Mouse (Mus musculus) midbrain, embryonic 13.5 days (tissue): ENCODE results near the gene Pde4a. TPM values are rescaled to one million over a fixed set of nuclear protein-coding genes. Genes with fewer than 3 reads are reported as not detected.
"Not testable (repeated sequence)": the region's sequence is repeated elsewhere in the genome, so short reads cannot be mapped to it uniquely, and the experiment has no call there.

ENCODE experiments used
- ATAC-seq: fragments of 200-750 bp; cut with Nextera tagmentation; 2 replicates; pipeline ENCODE4 v1.8.0; 2017; ENCODE audit warnings: mild to moderate bottlenecking, moderate TSS enrichment, moderate library complexity
- H3K27ac ChIP-seq: fragments of 300-500 bp; sonication (generic); 2 replicates; pipeline ENCODE4 v1.5.1; 2015; ENCODE audit warnings: inconsistent platforms, mild to moderate bottlenecking, moderate library complexity
- H3K27me3 ChIP-seq: fragments of 300-500 bp; sonication (generic); 2 replicates; pipeline ENCODE4 v1.6.1; 2015; ENCODE audit warnings: mild to moderate bottlenecking, inconsistent platforms
- H3K36me3 ChIP-seq: fragments of 300-500 bp; sonication (generic); 2 replicates; pipeline ENCODE4 v1.6.1; 2015; ENCODE audit warnings: mild to moderate bottlenecking, inconsistent platforms
- H3K4me1 ChIP-seq: fragments of 300-500 bp; sonication (generic); replicated peaks from 2 replicates; pipeline ENCODE4 v1.6.1; 2015; ENCODE audit warnings: inconsistent platforms
- H3K4me2 ChIP-seq: fragments of 300-500 bp; sonication (generic); replicated peaks from 2 replicates; pipeline ENCODE4 v1.6.1; 2015; ENCODE audit warnings: moderate library complexity, mild to moderate bottlenecking, inconsistent platforms
- H3K4me3 ChIP-seq: fragments of 300-500 bp; sonication (generic); replicated peaks from 2 replicates; pipeline ENCODE4 v1.5.1; 2015; ENCODE audit warnings: mild to moderate bottlenecking, inconsistent platforms
- H3K9ac ChIP-seq: fragments of 300-500 bp; sonication (generic); replicated peaks from 2 replicates; pipeline ENCODE4 v1.6.1; 2015; ENCODE audit warnings: mild to moderate bottlenecking, inconsistent platforms
- H3K9me3 ChIP-seq: fragments of 300-500 bp; sonication (generic); 2 replicates; pipeline ENCODE4 v1.6.1; 2016; ENCODE audit warnings: mild to moderate bottlenecking, inconsistent platforms
- WGBS: fragments of 180-500 bp; shearing (Covaris S2); methylation state at CpG from one replicate; pipeline ENCODE4 v1.1.7; 2015; 5-methylcytosine and 5-hydroxymethylcytosine counted together
- polyA plus RNA-seq: library from polyadenylated mRNA; unstranded; fragments of >200 nt; fragmentation: Nextera tagmentation; extraction: Ambion mirVana; gene quantifications from 2 replicates; pipeline ENCODE4 v1.2.1, GENCODE M21; 2015

Gene Pde4a
- polyA plus RNA-seq, 1 experiment from 2014 or later = 20.2 TPM

- Histone ChIP-seq H3K4me1 (peaks cover 2% of the 10 kb centered on the region; the same call in 1 of the 2 replicates), H3K27me3 (peaks cover 2% of the 10 kb centered on the region; the same call in 1 of the 2 replicates), H3K27ac (no peak overlapping the region), H3K9ac (no peak overlapping the region), H3K9me3 (no peaks in the 10 kb centered on the region), H3K36me3 (no peaks in the 10 kb centered on the region), H3K4me2 (no peak overlapping the region), H3K4me3 (no peak overlapping the region)
- no peak for ATAC-seq
- 74% methylated on average over 3 of the region's 3 CpGs for WGBS
Observed at GRCm38 (mm10) chr9:21190670-21191069, 25.2 kb downstream of the Pde4a start.

- Histone ChIP-seq H3K27ac (no peak overlapping the region), H3K4me1 (peaks cover 32% of the 10 kb centered on the region), H3K27me3 (no peaks in the 10 kb centered on the region), H3K9ac (no peak overlapping the region), H3K36me3 (no peaks in the 10 kb centered on the region), H3K4me2 (no peak overlapping the region), H3K4me3 (no peak overlapping the region), H3K9me3 (no peaks in the 10 kb centered on the region)
- 87% methylated on average over 3 of the region's 3 CpGs for WGBS
- no peak for ATAC-seq
Observed at GRCm38 (mm10) chr9:21193786-21194185, 28.3 kb downstream of the Pde4a start.

GRCm38 (mm10) chr9:21194787-21195493 lies 29.4 kb downstream of the Pde4a start:
- 87% methylated on average over 4 of the region's 4 CpGs for WGBS
- Histone ChIP-seq H3K4me2 (no peak overlapping the region), H3K36me3 (no peaks in the 10 kb centered on the region; the same call in 1 of the 2 replicates), H3K9me3 (no peaks in the 10 kb centered on the region), H3K27me3 (no peaks in the 10 kb centered on the region), H3K9ac (no peak overlapping the region), H3K4me3 (no peak overlapping the region), H3K4me1 (peaks cover 33% of the 10 kb centered on the region), H3K27ac (no peak overlapping the region)
- no peak for ATAC-seq

- 0 out of 2 replicates have a peak overlapping the region, but pooled peaks have one; percentile 67 for H3K4me3 ChIP-seq
- H3K27me3 ChIP-seq, H3K9me3 ChIP-seq, H3K9ac ChIP-seq, H3K36me3 ChIP-seq, H3K27ac ChIP-seq: not testable (repeated sequence)
- ATAC-seq = peak; percentile 18
- 51% methylated on average over 7 of the region's 7 CpGs for WGBS
- peak overlapping the region; percentile 88; the same call in 1 of the 2 replicates for H3K4me2 ChIP-seq
- H3K4me1 ChIP-seq = peaks cover 33% of the 10 kb centered on the region
Observed at GRCm38 (mm10) chr9:21195736-21196505, 30.4 kb downstream of the Pde4a start.

- H3K4me3 ChIP-seq = peak overlapping the region; percentile 67
- ATAC-seq = peak; percentile 84
- H3K27me3 ChIP-seq = no peaks in the 10 kb centered on the region
- peak overlapping the region; percentile 85 for H3K9ac ChIP-seq
- 15% methylated on average over 19 of the region's 19 CpGs for WGBS
- peak overlapping the region; percentile 79 for H3K27ac ChIP-seq
- peaks cover 33% of the 10 kb centered on the region for H3K4me1 ChIP-seq
- H3K36me3 ChIP-seq = peaks cover 12% of the 10 kb centered on the region
- H3K4me2 ChIP-seq = peak overlapping the region; percentile 88
- no peaks in the 10 kb centered on the region for H3K9me3 ChIP-seq
Observed at GRCm38 (mm10) chr9:21196521-21197433, 31.3 kb downstream of the Pde4a start.

- Histone ChIP-seq H3K27ac (peak overlapping the region; percentile 79; the same call in 1 of the 2 replicates), H3K9me3 (no peaks in the 10 kb centered on the region), H3K9ac (peak overlapping the region; percentile 85), H3K4me1 (peaks cover 33% of the 10 kb centered on the region), H3K36me3 (peaks cover 12% of the 10 kb centered on the region), H3K27me3 (no peaks in the 10 kb centered on the region), H3K4me2 (peak overlapping the region; percentile 88), H3K4me3 (peak overlapping the region; percentile 67)
- peak; percentile 83 for ATAC-seq
- WGBS = 7% methylated on average over 4 of the region's 4 CpGs
Observed at GRCm38 (mm10) chr9:21197981-21198380, 32.5 kb downstream of the Pde4a start.

- Histone ChIP-seq H3K36me3 (peaks cover 22% of the 10 kb centered on the region), H3K4me3 (no peak overlapping the region), H3K27ac (no peak overlapping the region), H3K4me2 (no peak overlapping the region), H3K9ac (no peak overlapping the region), H3K9me3 (no peaks in the 10 kb centered on the region), H3K27me3 (no peaks in the 10 kb centered on the region), H3K4me1 (peaks cover 33% of the 10 kb centered on the region)
- ATAC-seq = no peak
- 88% methylated on average over 3 of the region's 3 CpGs for WGBS
Observed at GRCm38 (mm10) chr9:21198960-21199359, 33.4 kb downstream of the Pde4a start.

- no peak overlapping the region for H3K9ac ChIP-seq
- H3K36me3 ChIP-seq = peaks cover 47% of the 10 kb centered on the region
- no peak overlapping the region for H3K27ac ChIP-seq
- H3K9me3 ChIP-seq = no peaks in the 10 kb centered on the region
- peaks cover 9% of the 10 kb centered on the region for H3K4me1 ChIP-seq
- WGBS = 27% methylated on average over 8 of the region's 8 CpGs
- ATAC-seq = no peak
- peak overlapping the region; percentile 56 for H3K4me2 ChIP-seq
- no peak overlapping the region for H3K4me3 ChIP-seq
- no peaks in the 10 kb centered on the region for H3K27me3 ChIP-seq
Observed at GRCm38 (mm10) chr9:21204156-21204527, 38.6 kb downstream of the Pde4a start.

GRCm38 (mm10) chr9:21204528-21205272 lies 39.2 kb downstream of the Pde4a start:
- Histone ChIP-seq H3K4me2 (peak overlapping the region; percentile 56), H3K4me3 (peak overlapping the region; percentile 35), H3K4me1 (peaks cover 9% of the 10 kb centered on the region), H3K9ac (peak overlapping the region; percentile 50), H3K27me3 (no peaks in the 10 kb centered on the region), H3K9me3 (no peaks in the 10 kb centered on the region), H3K36me3 (peaks cover 47% of the 10 kb centered on the region), H3K27ac (no peak overlapping the region)
- ATAC-seq = peak; percentile 73
- 3% methylated on average over 23 of the region's 23 CpGs for WGBS

- Histone ChIP-seq H3K4me1 (peaks cover 9% of the 10 kb centered on the region), H3K9ac (no peak overlapping the region), H3K27me3 (no peaks in the 10 kb centered on the region), H3K27ac (no peak overlapping the region), H3K4me2 (no peak overlapping the region), H3K36me3 (peaks cover 49% of the 10 kb centered on the region), H3K9me3 (no peaks in the 10 kb centered on the region), H3K4me3 (no peak overlapping the region)
- ATAC-seq = no peak
- 91% methylated on average over 6 of the region's 6 CpGs for WGBS
Observed at GRCm38 (mm10) chr9:21206848-21207247, 41.3 kb downstream of the Pde4a start.

- Histone ChIP-seq H3K27ac (no peak overlapping the region), H3K9ac (no peak overlapping the region), H3K9me3 (no peaks in the 10 kb centered on the region), H3K4me3 (no peak overlapping the region), H3K4me1 (peaks cover 9% of the 10 kb centered on the region), H3K36me3 (peaks cover 49% of the 10 kb centered on the region), H3K4me2 (no peak overlapping the region), H3K27me3 (no peaks in the 10 kb centered on the region)
- 63% methylated on average over 2 of the region's 2 CpGs for WGBS
- no peak for ATAC-seq
Observed at GRCm38 (mm10) chr9:21208626-21209025, 43.1 kb downstream of the Pde4a start.
